9 mouse cellular contexts compared by ENCODE assay signal in genomic region chr9:65179817-65180624, GRCm38 (mm10). TPM values are rescaled to one million over a fixed set of nuclear protein-coding genes. Genes with fewer than 3 reads are reported as not detected.
DNase-seq lines count a peak whose midpoint lies in the region; ATAC-seq and TF ChIP-seq lines count a peak whose summit lies in the region.
"Had no signal": no experiment of that assay in that cellular context is flagged by ENCODE, and none has a peak within 500 bp of the region (broad histone marks: within the 10 kb centered on the region; RNA-seq: fewer than 3 reads in every experiment).

No protein-coding gene starts in this region.

- peak overlapping the region; percentile 44 for H3K4me2 ChIP-seq in heart, embryonic 11.5 days
- peak overlapping the region; percentile 15; the same call in 1 of the 2 replicates for H3K4me2 ChIP-seq in hindbrain, embryonic 12.5 days (replicated peaks)
- peak overlapping the region; percentile 38; the same call in 1 of the 2 replicates for H3K4me2 ChIP-seq in midbrain, embryonic 12.5 days (replicated peaks)

- WGBS in heart, embryonic 11.5 days (ENCODE audit: insufficient replicate concordance), result 18% methylated on average over 17 of the region's 17 CpGs
- WGBS in hindbrain, embryonic 12.5 days, result 25% methylated on average over 17 of the region's 17 CpGs
- WGBS in midbrain, embryonic 12.5 days, result 22% methylated on average over 17 of the region's 17 CpGs

- no peak for ATAC-seq in heart, embryonic 11.5 days (replicated peaks; ENCODE audit: insufficient number of reproducible peaks, low FRiP score, low TSS enrichment)
- ATAC-seq in hindbrain, embryonic 12.5 days (ENCODE audit: low FRiP score), result no peak
- no peak for ATAC-seq in midbrain, embryonic 12.5 days (ENCODE audit: low FRiP score, low read depth)

- H3K4me1 ChIP-seq in heart, embryonic 11.5 days (ENCODE audit: control insufficient read depth, insufficient read depth, low read length), result peaks cover 28% of the 10 kb centered on the region
- peaks cover 5 to 56% of the 10 kb centered on the region in 2 experiments for H3K4me1 ChIP-seq in ES-E14 (ENCODE audit: control insufficient read depth in 2 of 2, insufficient read depth in 2 of 2, low read length in 2 of 2, poor library complexity in 1 of 2)
- H3K4me1 ChIP-seq in hindbrain, embryonic 12.5 days, result peaks cover 80% of the 10 kb centered on the region
- peaks cover 79% of the 10 kb centered on the region for H3K4me1 ChIP-seq in midbrain, embryonic 12.5 days

- intact Hi-C loops in heart, postnatal 36 days (cut with DNase I), result no loop called here
- intact Hi-C loops in gastrocnemius, postnatal 36 days (cut with DNase I), result no loop called here

- peaks cover 2% of the 10 kb centered on the region; the same call in 1 of the 2 replicates for H3K27me3 ChIP-seq in heart, embryonic 11.5 days (ENCODE audit: control insufficient read depth, insufficient read depth, low read length)
- H3K27me3 ChIP-seq in hindbrain, embryonic 12.5 days, result 0 out of 2 replicates have a peak, but pooled peaks cover 2% of the 10 kb centered on the region
- peaks cover 2% of the 10 kb centered on the region; the same call in 1 of the 2 replicates for H3K27me3 ChIP-seq in midbrain, embryonic 12.5 days

- H3K36me3 ChIP-seq in heart, embryonic 11.5 days (ENCODE audit: control insufficient read depth, insufficient read depth, low read length), result no peaks in the 10 kb centered on the region
- H3K36me3 ChIP-seq in ES-E14 (ENCODE audit: control insufficient read depth, insufficient read depth, low read length, poor library complexity, severe bottlenecking), result no peaks in the 10 kb centered on the region; the same call in 1 of the 2 replicates
- peaks cover 35% of the 10 kb centered on the region for H3K36me3 ChIP-seq in hindbrain, embryonic 12.5 days
- peaks cover 52% of the 10 kb centered on the region for H3K36me3 ChIP-seq in midbrain, embryonic 12.5 days

- no peak for DNase-seq in heart, postnatal 36 days
- no peak for DNase-seq in ES-E14 (ENCODE audit: low read depth, low spot score)
- DNase-seq in layer of hippocampus, adult 11-12 months (ENCODE audit: low spot score), result no peak
- DNase-seq in ovary, adult 18-20 months (ENCODE audit: low spot score), result no peak
- no peak for DNase-seq in gastrocnemius, postnatal 36 days
- DNase-seq: adrenal gland, postnatal 36 days had no signal

- in situ Hi-C loops in ES-E14 (cut with MboI; ENCODE audit: low sequenced_read_pairs in 2 of 2, unreplicated experiment in 2 of 2), result loop anchor here (10.0 kb wide), 1 partner anchor 45 kb away; no protein-coding TSS in a partner anchor

- no peaks in the 10 kb centered on the region for H3K9me3 ChIP-seq in heart, embryonic 11.5 days (replicated peaks; ENCODE audit: control insufficient read depth, low read length)
- no peaks in the 10 kb centered on the region for H3K9me3 ChIP-seq in ES-E14 (ENCODE audit: control insufficient read depth, insufficient read depth, low read depth, low read length)
- H3K9me3 ChIP-seq in hindbrain, embryonic 12.5 days (replicated peaks), result no peaks in the 10 kb centered on the region
- H3K9me3 ChIP-seq in midbrain, embryonic 12.5 days, result no peaks in the 10 kb centered on the region

- no peak overlapping the region for H3K4me3 ChIP-seq in heart, embryonic 11.5 days (ENCODE audit: low read depth, low read length)
- H3K4me3 ChIP-seq in ES-E14 (ENCODE audit: insufficient read depth in 1 of 2, low read depth in 1 of 2, low read length in 2 of 2, poor library complexity in 1 of 2, severe bottlenecking in 1 of 2), result peak overlapping the region; percentile 19 to 47; a peak in 2 of 4 replicates
- no peak overlapping the region for H3K4me3 ChIP-seq in hindbrain, embryonic 12.5 days
- no peak overlapping the region for H3K4me3 ChIP-seq in midbrain, embryonic 12.5 days

- H3K27ac ChIP-seq in heart, embryonic 11.5 days (ENCODE audit: low read depth, low read length), result no peak overlapping the region
- peak overlapping the region; percentile 26; the same call in 1 of the 2 replicates for H3K27ac ChIP-seq in ES-E14 (ENCODE audit: insufficient read depth, low read depth, low read length, poor library complexity, severe bottlenecking)
- H3K27ac ChIP-seq in hindbrain, embryonic 12.5 days, result peak overlapping the region; percentile 94
- peak overlapping the region; percentile 98 for H3K27ac ChIP-seq in midbrain, embryonic 12.5 days (replicated peaks)

- H3K9ac ChIP-seq in heart, embryonic 11.5 days (ENCODE audit: low read depth, low read length), result no peak overlapping the region
- 0 out of 2 replicates have a peak overlapping the region, but pooled peaks have one; percentile 22 for H3K9ac ChIP-seq in ES-E14 (ENCODE audit: insufficient read depth, low read depth, low read length, poor library complexity, severe bottlenecking)
- no peak overlapping the region for H3K9ac ChIP-seq in hindbrain, embryonic 12.5 days
- peak overlapping the region; percentile 50 for H3K9ac ChIP-seq in midbrain, embryonic 12.5 days (replicated peaks)

TF ChIP-seq in ES-E14, 5 proteins besides CTCF, POLR2A, EP300 and RAD21:
- TF ChIP-seq CHD2 (IDR thresholded peaks at IDR 0.05; ENCODE audit: low read depth, low read length) (no peak), ZC3H11A (IDR thresholded peaks at IDR 0.05; ENCODE audit: borderline replicate concordance, low read depth, low read length) (no peak), HCFC1 (IDR thresholded peaks at IDR 0.05; ENCODE audit: borderline replicate concordance, insufficient read depth, low read length) (no peak), ZNF384 (IDR thresholded peaks at IDR 0.05; ENCODE audit: low read depth, low read length) (no peak), MAFK (IDR thresholded peaks at IDR 0.05; ENCODE audit: insufficient read depth, low read depth, low read length) (no peak)

RNA-seq across cellular contexts. Expression of gene Parp16, which starts 15.1 kb away (rescaled TPM):
- polyA plus RNA-seq in heart, embryonic 11.5 days (2014; fragmentation: Nextera tagmentation; extraction: Ambion mirVana), result 4.6 and 5.0 TPM in 2 replicates
- total RNA-seq in heart, postnatal 36 days (2021), result 1 to 10 TPM; 3.8 to 4.1 TPM
- total RNA-seq in ES-E14 (2012; rRNA removed), result 4.9 TPM in 2 replicates
- 5.8 and 6.4 TPM in 2 replicates for polyA plus RNA-seq in hindbrain, embryonic 12.5 days (2016; fragmentation: Nextera tagmentation; extraction: Ambion mirVana)
- 5.6 and 6.5 TPM in 2 replicates for polyA plus RNA-seq in midbrain, embryonic 12.5 days (2016; fragmentation: Nextera tagmentation; extraction: Ambion mirVana)
- 1 to 10 TPM; 3.4 to 4.0 TPM for total RNA-seq in gastrocnemius, postnatal 36 days (2021)

RNA-seq across cellular contexts. Expression of gene Igdcc3, which starts 39.0 kb away (rescaled TPM):
- 6.3 and 6.8 TPM in 2 replicates for polyA plus RNA-seq in heart, embryonic 11.5 days (2014; fragmentation: Nextera tagmentation; extraction: Ambion mirVana)
- total RNA-seq in heart, postnatal 36 days (2021), result under 1 TPM in 1 of 2 experiments, not detected in 1; 0.08 TPM
- total RNA-seq in ES-E14 (2012; rRNA removed), result 6.0 and 6.1 TPM in 2 replicates
- polyA plus RNA-seq in hindbrain, embryonic 12.5 days (2016; fragmentation: Nextera tagmentation; extraction: Ambion mirVana), result 30.9 and 34.4 TPM in 2 replicates
- polyA plus RNA-seq in midbrain, embryonic 12.5 days (2016; fragmentation: Nextera tagmentation; extraction: Ambion mirVana), result 62.1 and 74.7 TPM in 2 replicates
- under 1 TPM; 0.10 to 0.26 TPM for total RNA-seq in gastrocnemius, postnatal 36 days (2021)

Comparison
In these comparisons a context has a peak if more than half of its experiments do, and no peak if none do; other contexts are left out.
1. H3K4me3 ChIP-seq: peak in ES-E14 (2 of 2); none in heart, embryonic 11.5 days (single experiment), hindbrain, embryonic 12.5 days (single experiment) and midbrain, embryonic 12.5 days (single experiment).
2. H3K9ac ChIP-seq: peak in ES-E14 (single experiment) and midbrain, embryonic 12.5 days (single experiment); none in heart, embryonic 11.5 days (single experiment) and hindbrain, embryonic 12.5 days (single experiment).
3. Peak in every context shown above with its lines, with median percentiles within 50 percentile points of each other: H3K4me2 ChIP-seq.